Mouse (Mus musculus) kidney, embryonic 14.5 days (tissue): ENCODE data around the gene Ppp2r2c. TPM values are rescaled to one million over a fixed set of nuclear protein-coding genes. Genes with fewer than 3 reads are reported as not detected.

Source experiments
- ATAC-seq: fragments of 200-750 bp; cut with Nextera tagmentation; 2 replicates; pipeline ENCODE4 v1.8.0; 2017; ENCODE audit warnings: moderate number of reproducible peaks, mild to moderate bottlenecking, moderate TSS enrichment, moderate library complexity; ENCODE audit not compliant: low FRiP score, low TSS enrichment
- H3K27ac ChIP-seq: fragments of 300-500 bp; sonication (generic); 2 replicates; pipeline ENCODE4 v1.5.1; 2014; ENCODE audit warnings: low read depth, mild to moderate bottlenecking, low read length, moderate library complexity, mixed read lengths
- H3K27me3 ChIP-seq: fragments of 300-500 bp; sonication (generic); 2 replicates; pipeline ENCODE4 v1.6.1; 2014; ENCODE audit warnings: mild to moderate bottlenecking, low read length; ENCODE audit not compliant: control insufficient read depth, insufficient read depth
- H3K36me3 ChIP-seq: fragments of 300-500 bp; sonication (generic); 2 replicates; pipeline ENCODE4 v1.6.1; 2014; ENCODE audit warnings: low read length, mixed read lengths; ENCODE audit not compliant: control insufficient read depth, insufficient read depth
- H3K4me1 ChIP-seq: fragments of 300-500 bp; sonication (generic); 2 replicates; pipeline ENCODE4 v1.6.1; 2014; ENCODE audit warnings: low read length, mixed read lengths; ENCODE audit not compliant: control insufficient read depth, insufficient read depth
- H3K4me2 ChIP-seq: fragments of 300-500 bp; sonication (generic); replicated peaks from 2 replicates; pipeline ENCODE4 v1.6.1; 2014; ENCODE audit warnings: low read depth, mild to moderate bottlenecking, low read length
- H3K4me3 ChIP-seq: fragments of 300-500 bp; sonication (generic); 2 replicates; pipeline ENCODE4 v1.5.1; 2014; ENCODE audit warnings: mild to moderate bottlenecking, low read length
- H3K9ac ChIP-seq: fragments of 300-500 bp; sonication (generic); 2 replicates; pipeline ENCODE4 v1.6.1; 2014; ENCODE audit warnings: low read depth, mild to moderate bottlenecking, low read length, moderate library complexity
- H3K9me3 ChIP-seq: fragments of 300-500 bp; sonication (generic); 2 replicates; pipeline ENCODE4 v1.6.1; 2016; ENCODE audit warnings: low read length; ENCODE audit not compliant: control insufficient read depth
- WGBS: fragments of 180-500 bp; shearing (Covaris S2); extraction: QIAGEN DNeasy Blood & Tissue Kit; methylation state at CpG from one replicate; pipeline ENCODE4 v1.1.7; 2014; 5-methylcytosine and 5-hydroxymethylcytosine counted together
- polyA plus RNA-seq: library from polyadenylated mRNA; unstranded; fragments of >200 nt; fragmentation: Nextera tagmentation; extraction: Ambion mirVana; gene quantifications from 2 replicates; pipeline ENCODE4 v1.2.1, GENCODE M21; 2014

Gene Ppp2r2c
- polyA plus RNA-seq = not detected in 2 replicates

- Histone ChIP-seq H3K9me3 (no peaks in the 10 kb centered on the region), H3K9ac (peak within 1 kb of the TSS; percentile 40; the same call in 1 of the 2 replicates), H3K27ac (no peak within 1 kb of the TSS), H3K4me2 (peak within 1 kb of the TSS; percentile 90), H3K27me3 (peaks cover 82% of the 10 kb centered on the region), H3K36me3 (no peaks in the 10 kb centered on the region), H3K4me3 (peak within 1 kb of the TSS; percentile 41), H3K4me1 (peaks cover 9% of the 10 kb centered on the region; the same call in 1 of the 2 replicates)
- no peak for ATAC-seq
- 1% methylated on average over 86 of the region's 108 CpGs for WGBS
These were observed at the start of gene Ppp2r2c for GRCm38 (mm10) chr5:36868266-36869090. Ppp2r2c (plus strand) TSS chr5:36868513.

DNA sequence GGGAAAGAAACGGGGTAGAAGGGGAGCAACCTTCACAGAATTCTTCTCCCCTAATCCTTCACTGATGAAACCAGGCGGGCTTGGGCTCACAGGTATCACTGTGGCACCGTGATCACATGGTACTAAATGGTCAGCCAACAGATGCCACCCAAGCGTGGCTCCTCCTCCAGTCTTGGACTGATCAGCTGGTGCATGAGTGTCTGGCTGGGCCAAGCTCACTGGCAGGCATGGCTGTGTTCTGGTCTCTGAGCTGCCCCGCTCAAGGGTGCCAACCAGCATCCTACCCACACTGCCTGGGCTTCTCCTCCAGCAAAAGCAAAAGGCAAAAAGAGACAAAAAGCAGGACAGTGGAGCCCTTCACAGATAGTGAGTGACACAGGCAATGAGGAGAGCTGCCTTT, 48.6 kb upstream of the Ppp2r2c start:
- no peaks in the 10 kb centered on the region for H3K9me3 ChIP-seq
- no peak overlapping the region for H3K27ac ChIP-seq
- ATAC-seq = no peak
- H3K4me3 ChIP-seq = no peak overlapping the region
- 89% methylated on average over 5 of the region's 5 CpGs for WGBS
- H3K36me3 ChIP-seq = no peaks in the 10 kb centered on the region
- H3K4me1 ChIP-seq = no peaks in the 10 kb centered on the region
- no peak overlapping the region for H3K9ac ChIP-seq
- H3K4me2 ChIP-seq = no peak overlapping the region
- no peaks in the 10 kb centered on the region for H3K27me3 ChIP-seq

- Histone ChIP-seq H3K27ac (no peak overlapping the region), H3K9me3 (no peaks in the 10 kb centered on the region), H3K4me2 (no peak overlapping the region), H3K27me3 (no peaks in the 10 kb centered on the region), H3K9ac (no peak overlapping the region), H3K4me3 (no peak overlapping the region), H3K4me1 (no peaks in the 10 kb centered on the region), H3K36me3 (no peaks in the 10 kb centered on the region)
- WGBS = 50% methylated on average over 6 of the region's 6 CpGs
- no peak for ATAC-seq
These were observed 48.2 kb upstream of the Ppp2r2c start for GRCm38 (mm10) chr5:36820142-36820541.

DNA sequence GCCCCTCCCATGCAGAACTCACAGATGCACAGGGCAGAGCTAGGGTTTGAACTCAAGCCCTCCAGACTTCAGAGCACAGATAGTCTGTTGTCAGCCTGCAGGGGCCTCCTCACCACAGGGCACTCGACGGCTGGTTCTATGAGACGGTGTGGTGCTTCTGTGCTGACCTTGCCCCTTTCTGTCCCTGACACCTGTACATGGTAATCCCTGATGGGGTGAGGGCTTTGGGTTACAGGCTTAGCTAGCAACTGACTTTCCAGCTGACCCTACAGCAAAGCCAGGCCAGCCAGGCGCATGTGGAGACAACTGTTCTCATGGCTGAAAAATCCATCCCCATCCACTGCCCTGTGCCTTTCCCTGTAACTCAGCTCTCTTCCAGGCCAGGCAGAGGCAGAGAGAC, 45.4 kb upstream of the Ppp2r2c start:
- no peak for ATAC-seq
- Histone ChIP-seq H3K9ac (no peak overlapping the region), H3K9me3 (no peaks in the 10 kb centered on the region), H3K4me1 (no peaks in the 10 kb centered on the region), H3K27ac (no peak overlapping the region), H3K4me3 (no peak overlapping the region), H3K4me2 (no peak overlapping the region), H3K27me3 (no peaks in the 10 kb centered on the region), H3K36me3 (no peaks in the 10 kb centered on the region)
- 55% methylated on average over 4 of the region's 4 CpGs for WGBS

DNA sequence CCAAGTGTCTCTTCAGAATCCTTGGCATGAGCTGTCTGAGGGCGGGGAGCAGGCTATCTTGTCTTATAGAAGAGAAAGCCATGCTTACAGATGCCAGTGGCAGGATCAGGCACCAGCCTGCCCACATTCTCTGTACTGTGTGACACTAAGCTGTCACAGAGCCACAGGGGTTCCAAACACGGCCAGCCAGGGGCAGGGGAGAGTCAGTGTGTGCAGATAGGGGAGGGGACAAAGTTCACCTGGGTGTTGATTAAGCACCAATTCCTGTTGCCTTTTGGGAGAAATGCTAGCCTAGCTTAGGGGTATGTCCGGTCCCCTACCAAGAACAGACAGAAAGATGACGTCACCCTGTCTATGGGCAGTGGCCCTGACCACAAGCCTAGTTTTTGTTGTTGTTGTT, 39.2 kb upstream of the Ppp2r2c start:
- no peaks in the 10 kb centered on the region for H3K27me3 ChIP-seq
- no peak overlapping the region for H3K4me2 ChIP-seq
- H3K4me3 ChIP-seq = no peak overlapping the region
- H3K9ac ChIP-seq = no peak overlapping the region
- no peak for ATAC-seq
- no peaks in the 10 kb centered on the region for H3K36me3 ChIP-seq
- WGBS = 83% methylated on average over 4 of the region's 4 CpGs
- no peak overlapping the region for H3K27ac ChIP-seq
- H3K9me3 ChIP-seq = no peaks in the 10 kb centered on the region
- no peaks in the 10 kb centered on the region for H3K4me1 ChIP-seq

DNA sequence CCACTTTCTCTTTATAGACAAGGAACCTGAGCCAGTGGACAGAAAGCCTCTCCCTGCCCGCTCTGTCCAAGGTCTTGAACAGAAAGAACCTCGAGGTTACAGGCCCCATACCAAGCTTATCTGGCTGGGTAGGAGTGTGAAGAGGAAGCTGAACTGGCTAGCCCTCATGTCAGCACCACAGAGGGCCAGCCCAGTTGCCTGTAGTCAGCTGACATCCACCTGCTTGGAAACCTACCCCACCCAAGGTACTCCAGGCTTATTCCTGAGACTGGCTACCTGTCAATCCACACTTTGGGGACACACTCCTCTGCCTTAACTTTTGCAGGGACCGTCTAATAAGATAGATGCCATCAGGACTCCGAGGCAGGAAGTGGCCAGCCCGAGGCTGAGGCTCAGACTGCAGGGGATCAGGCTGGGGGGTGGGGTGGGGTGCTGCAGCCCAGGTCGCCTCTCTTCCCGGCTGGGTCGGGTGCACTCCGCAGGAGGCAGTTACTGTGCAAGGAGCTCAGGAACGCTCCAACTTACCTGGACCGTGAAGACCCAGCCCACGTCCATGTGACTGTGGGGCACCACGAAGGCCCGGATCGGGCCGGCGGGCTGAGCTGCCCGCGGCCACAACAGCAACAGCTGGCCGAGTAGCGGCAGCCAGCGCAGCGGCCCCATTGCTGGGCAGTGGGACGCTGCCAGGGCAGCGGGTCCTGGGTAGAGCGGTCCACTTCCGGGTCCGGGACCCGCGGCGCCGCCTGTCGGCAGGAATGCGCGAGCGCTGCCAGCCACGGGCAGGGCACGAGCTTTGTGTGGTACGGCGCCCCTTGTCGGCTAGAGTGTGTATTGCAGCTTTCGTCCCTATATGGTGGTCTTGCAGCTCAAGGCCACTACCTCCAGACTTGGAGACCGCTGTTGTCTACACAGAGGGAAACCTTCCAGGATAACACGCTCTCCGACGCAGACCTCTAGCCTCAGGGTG, 38.1 kb upstream of the Ppp2r2c start, which contains the start of gene Man2b2:
Gene Man2b2, minus strand, starts transcription at position 741 of the 967 bp plus-strand sequence.
- peak; percentile 89 for ATAC-seq
- H3K27ac ChIP-seq = no peak within 1 kb of the TSS

GRCm38 (mm10) chr5:36831272-36831671, 37.0 kb upstream of the Ppp2r2c start:
- no peaks in the 10 kb centered on the region for H3K27me3 ChIP-seq
- ATAC-seq = no peak
- no peak overlapping the region for H3K4me3 ChIP-seq
- WGBS = 64% methylated on average over 7 of the region's 7 CpGs
- no peak overlapping the region for H3K4me2 ChIP-seq
- no peak overlapping the region for H3K9ac ChIP-seq
- no peaks in the 10 kb centered on the region for H3K9me3 ChIP-seq
- H3K27ac ChIP-seq = no peak overlapping the region
- no peaks in the 10 kb centered on the region for H3K36me3 ChIP-seq
- no peaks in the 10 kb centered on the region for H3K4me1 ChIP-seq

More for the DNA sequence above, 38.1 kb upstream of the Ppp2r2c start, which contains the start of gene Man2b2:
- Histone ChIP-seq H3K4me3 (peak within 1 kb of the TSS; percentile 55), H3K9me3 (no peaks in the 10 kb centered on the region), H3K36me3 (no peaks in the 10 kb centered on the region), H3K27me3 (no peaks in the 10 kb centered on the region), H3K4me2 (peak within 1 kb of the TSS; percentile 81), H3K9ac (peak within 1 kb of the TSS; percentile 62), H3K4me1 (no peaks in the 10 kb centered on the region)
- 3% methylated on average over 46 of the region's 46 CpGs for WGBS

GRCm38 (mm10) chr5:36835933-36836332, 32.4 kb upstream of the Ppp2r2c start:
- WGBS = 3% methylated on average over 6 of the region's 6 CpGs
- ATAC-seq = no peak

More at GRCm38 (mm10) chr5:36835933-36836332, 32.4 kb upstream of the Ppp2r2c start:
- Histone ChIP-seq H3K36me3 (no peaks in the 10 kb centered on the region), H3K27me3 (no peaks in the 10 kb centered on the region), H3K27ac (no peak overlapping the region), H3K9me3 (no peaks in the 10 kb centered on the region), H3K4me1 (no peaks in the 10 kb centered on the region), H3K4me3 (no peak overlapping the region), H3K4me2 (no peak overlapping the region), H3K9ac (no peak overlapping the region)
